Mouse (Mus musculus): ENCODE data around the gene Zfp385c.

Gene Zfp385c

DNA sequence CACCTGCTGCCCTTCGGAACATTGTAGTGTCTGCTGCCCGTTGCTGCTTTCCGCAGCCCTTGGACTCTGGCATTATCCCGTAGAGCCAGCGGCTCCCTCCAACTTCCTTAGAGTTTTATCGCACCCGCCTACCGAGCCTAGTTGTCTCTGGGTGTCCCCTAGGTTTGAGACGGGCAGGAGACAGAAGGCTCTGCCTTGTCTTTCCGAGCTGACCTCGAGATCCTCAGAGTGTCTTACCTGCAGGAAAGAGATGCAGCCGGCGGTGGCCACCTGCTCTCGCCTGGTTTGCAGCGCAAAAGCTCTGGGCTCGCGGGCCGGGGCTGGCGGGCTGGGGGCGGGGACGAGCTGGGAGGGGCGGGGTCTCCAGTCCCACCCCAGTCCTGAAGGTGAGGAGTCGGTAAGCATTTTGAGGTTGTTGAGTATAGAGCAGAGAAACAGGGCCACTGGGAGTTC is at the start of gene Zfp385c:
Gene Zfp385c, minus strand, starts transcription at position 292 of the 453 bp plus-strand sequence.
- in situ Hi-C loops (cut with MboI, MseI): no loop called here

DNA sequence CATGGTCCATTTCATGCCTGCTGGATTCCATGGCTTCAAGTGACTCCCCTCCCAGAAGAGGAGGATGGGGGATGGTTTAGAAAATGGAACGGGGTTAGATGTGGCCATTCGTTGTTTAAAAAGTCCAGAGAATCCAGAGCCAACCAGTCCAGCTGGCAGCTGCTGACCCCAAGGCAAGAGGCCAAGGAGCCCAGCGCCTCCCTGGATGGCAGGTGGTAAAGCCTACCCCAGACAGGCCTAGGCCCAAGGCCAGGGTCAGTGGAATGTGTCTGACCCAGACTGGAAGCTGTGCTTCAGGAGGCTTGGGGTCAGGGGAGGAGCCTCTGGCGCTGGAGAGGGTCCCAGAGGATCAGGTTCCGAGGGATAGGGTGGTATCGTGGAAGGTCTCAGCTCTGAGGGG is 49.1 kb upstream of the Zfp385c start:
- in situ Hi-C loops (cut with MboI, MseI): no loop called here

DNA sequence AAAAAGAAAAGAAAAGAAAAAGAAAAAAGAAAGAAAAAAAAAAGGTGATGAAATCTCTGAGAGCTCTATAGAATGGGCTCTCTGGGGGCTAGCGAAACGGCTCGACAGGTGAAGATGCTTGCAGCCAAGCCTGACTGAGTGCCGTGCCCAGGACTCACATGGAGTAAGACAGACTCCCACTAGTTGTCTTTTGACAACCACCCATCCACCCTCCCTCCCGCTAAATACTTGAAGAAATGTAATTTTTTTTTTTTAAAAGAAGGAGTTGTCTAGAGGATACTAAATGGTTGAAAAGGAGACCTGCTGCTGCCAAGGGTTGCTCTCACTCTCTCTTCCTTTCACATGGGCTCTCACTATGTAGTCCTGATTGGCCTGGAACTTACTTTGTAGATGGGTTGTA is 46.5 kb upstream of the Zfp385c start:
- in situ Hi-C loops (cut with MboI, MseI): no loop called here

DNA sequence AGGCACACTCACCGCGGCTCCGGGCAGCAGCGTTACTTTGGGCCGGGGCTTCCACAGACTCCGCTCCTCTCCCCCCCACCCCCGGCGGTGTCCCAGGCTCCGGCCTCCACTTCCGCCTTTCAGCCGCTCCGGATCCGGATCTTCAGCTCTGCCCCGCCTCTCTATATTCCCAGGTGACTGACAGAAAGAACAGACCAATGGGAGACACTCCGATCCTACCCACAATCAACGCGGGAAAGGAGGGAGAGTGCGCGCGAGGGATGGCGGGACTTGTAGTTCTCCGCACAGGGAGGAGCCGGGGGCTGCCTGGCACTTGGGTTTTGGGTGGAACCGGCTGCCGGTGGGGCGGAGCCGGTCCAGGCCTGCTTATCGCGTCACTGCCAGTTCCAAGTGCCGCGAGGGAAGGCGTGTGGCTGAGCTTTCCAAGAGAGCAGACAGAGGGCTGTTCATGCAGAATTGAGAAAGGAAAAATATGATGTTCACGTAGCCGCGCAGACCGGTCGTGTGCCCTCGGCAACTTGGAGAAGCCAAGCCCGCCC is 45.9 kb upstream of the Zfp385c start, which contains the start of gene Rab5c:
Gene Rab5c, minus strand, starts transcription at position 150 of the 539 bp plus-strand sequence.
- in situ Hi-C loops (cut with MboI, MseI): no loop called here

DNA sequence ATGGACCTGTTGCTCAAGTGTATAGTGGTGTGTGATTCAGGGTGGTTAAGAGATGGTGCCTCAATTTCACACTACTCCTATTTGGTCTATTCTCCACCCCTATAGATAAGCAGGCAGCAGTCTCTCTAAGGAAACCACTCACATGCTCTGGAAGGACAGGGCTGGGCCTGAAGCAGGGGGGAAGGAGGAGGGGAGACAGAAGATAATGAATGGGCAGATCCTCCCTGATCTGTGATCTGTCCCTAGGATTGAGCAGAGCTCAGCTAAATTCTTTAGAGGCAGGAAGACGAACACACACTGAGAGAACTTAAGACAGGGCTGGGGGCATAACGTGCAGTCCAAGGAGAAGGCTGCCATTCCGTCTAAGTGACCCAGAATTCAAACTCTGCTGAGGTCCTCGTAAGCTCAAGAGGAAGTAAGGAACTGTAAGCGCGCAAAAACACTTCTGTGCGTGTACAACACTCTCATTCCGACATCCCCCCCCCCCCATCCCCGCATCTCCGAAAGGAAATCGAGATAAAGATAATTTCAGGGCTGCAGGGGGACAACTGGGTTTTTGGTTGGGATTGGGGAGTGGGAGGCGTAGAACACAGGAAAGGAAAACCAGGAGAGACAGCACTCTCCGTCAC is 45.0 kb upstream of the Zfp385c start:
- in situ Hi-C loops (cut with MboI, MseI): no loop called here

DNA sequence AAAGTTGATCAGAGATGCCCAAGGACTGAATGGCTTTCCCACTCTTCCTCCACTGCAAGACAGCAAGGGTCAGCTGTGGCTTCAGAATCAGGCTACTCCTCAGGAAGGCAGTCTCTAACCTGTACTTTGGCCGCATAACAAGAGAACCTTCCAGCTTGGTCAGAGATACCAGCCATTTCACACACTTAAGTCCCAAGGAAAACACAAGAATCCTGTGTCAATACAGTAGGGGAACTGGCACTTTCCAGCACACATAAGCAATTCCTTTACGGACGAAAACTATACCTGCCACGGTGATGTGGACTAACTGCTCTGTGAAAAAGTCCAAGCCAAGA is 44.5 kb upstream of the Zfp385c start:
- in situ Hi-C loops (cut with MboI, MseI): no loop called here

DNA sequence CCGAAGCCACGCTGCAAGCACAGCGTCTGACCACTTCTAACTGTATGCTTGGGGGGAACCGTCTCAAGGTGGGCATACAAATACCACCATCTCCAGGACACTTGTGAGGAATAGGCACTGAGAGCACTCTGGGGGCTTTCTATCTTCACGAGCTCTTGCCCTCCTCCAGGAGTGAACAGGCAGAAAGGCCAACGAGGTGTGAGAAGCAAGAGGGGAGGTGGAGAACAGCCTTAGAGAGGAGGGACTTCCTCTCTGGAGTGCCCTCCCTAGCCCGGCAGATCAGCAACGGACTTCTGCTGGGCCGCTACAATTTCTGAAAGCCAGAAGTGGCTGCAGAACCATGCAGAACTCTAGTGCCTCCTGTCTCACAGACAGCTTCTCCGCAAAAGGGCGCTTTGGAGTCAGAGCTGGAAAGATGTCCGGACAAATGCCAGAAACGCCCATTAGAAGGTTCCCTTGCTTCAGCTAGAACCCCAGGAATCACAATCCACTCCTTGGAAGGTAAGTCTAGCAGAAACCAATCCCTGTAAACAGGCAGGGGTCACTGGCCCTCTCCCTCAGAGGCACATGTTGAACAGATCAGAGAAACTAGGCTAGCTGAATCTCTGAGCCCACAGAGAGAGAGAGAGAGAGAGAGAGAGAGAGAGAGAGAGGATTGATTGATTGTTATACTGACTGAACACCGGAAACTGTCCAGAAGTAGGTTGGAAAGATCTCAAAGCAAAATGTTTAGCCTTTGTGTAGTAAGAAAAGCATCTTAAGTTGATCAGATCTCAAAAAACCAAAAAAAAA is 43.9 kb upstream of the Zfp385c start:
- in situ Hi-C loops (cut with MboI, MseI): no loop called here

DNA sequence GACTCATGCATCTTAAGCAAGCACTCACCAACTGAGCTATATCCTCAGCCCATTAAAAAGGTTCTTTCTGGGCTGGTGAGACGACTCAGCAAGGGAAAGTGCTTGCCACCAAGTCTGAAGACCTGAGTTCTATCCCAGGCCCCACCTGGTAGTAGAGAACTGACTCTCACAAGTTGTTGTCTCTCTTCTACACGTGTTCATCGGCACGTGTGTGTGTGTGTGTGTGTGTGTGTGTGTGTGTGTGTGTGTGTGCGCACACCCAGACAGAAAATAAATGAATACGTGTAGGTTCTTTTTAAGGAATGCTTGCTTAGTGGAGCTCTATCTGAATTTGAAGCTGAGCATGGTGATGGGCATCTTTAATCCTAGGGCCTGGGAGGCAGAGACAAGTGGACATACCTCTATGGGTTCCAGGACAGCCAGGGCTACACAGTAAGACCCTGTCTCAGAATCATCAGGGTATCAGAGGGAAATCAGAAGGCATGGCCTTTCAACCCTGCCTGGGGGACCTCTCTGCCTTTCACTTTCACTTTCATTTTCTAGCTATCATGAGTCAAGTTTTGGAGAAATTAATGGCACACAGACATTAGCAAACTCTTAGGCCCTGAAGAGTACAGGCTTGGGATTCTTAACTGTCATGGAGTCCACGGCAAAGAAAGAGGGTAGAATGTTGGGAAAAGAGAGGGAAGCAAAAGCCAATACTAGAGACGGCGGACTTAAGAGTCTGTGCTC is 43.0 kb upstream of the Zfp385c start:
- in situ Hi-C loops (cut with MboI, MseI): no loop called here

DNA sequence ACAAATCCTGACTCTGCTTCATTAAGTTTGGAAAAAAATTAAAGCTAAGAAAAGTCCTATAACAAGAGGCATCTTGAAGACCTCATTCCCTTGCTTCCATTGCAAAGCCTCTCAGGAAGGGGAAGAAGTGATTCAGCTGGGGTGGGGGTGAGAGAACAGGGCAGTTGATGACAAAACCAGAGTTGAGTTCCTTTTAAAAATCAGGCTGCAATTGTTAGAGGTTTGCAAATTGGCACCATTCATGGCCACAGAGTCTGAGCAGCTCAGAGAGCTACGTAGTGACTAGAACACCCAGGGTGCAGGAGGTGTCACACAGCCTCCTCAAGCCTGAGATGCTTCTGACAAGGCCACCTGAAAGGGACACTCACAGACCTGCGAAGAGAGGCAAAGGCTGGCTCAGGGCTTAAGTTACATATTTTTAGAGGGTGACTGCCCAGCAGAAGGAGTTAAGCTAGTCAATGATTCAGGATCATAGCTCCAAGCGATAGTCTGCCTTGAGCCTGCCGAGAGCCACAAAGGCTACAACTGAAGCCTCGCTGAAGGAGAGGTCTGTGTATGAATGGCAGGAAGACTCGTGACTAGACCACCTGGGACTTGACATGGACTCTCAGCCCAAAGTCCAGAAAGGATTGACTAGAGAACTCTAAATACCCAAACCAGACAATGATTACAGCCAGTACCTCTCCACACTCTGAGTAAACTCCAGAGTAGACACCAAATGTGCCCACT is 38.4 kb upstream of the Zfp385c start:
- in situ Hi-C loops (cut with MboI, MseI): no loop called here

DNA sequence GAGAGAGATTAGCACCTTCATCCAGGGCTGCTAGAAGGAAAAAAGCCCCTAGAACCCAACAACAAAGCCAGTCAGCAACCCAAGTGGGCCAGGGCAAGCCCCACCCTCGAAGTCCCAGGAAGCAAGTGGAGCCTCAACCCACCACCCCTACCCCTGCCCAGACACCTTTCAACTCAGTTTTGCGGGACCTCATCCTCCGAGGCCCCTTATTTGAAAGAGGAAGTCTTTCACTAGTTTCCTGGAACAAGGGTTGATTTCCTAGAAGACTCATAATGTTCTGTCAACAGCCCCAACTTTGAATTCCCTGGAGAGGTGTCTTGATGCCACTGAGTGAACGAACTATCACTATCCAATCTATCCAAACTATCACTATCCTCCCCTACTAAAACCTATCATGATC is 37.7 kb upstream of the Zfp385c start:
- in situ Hi-C loops (cut with MboI, MseI): no loop called here

DNA sequence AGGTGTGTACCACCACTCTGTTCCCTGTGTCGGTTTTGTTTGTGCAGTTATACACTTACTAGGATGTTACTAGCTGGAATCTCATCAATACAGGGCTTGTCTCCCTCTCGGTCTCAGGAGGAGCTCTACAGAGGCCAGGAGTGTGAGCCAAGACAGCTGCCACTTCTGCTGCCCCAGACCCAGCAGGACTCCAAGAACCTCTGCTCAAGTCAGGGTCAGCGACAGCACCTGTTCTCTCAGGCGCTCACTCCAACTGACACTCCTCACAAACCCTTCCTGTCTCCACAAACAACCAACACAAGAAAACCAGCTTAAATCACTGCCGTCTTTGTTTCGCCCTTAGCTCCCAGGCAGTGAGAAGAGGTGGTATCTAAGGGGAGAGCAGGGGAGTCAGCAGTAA is 36.3 kb upstream of the Zfp385c start:
- in situ Hi-C loops (cut with MboI, MseI): no loop called here

DNA sequence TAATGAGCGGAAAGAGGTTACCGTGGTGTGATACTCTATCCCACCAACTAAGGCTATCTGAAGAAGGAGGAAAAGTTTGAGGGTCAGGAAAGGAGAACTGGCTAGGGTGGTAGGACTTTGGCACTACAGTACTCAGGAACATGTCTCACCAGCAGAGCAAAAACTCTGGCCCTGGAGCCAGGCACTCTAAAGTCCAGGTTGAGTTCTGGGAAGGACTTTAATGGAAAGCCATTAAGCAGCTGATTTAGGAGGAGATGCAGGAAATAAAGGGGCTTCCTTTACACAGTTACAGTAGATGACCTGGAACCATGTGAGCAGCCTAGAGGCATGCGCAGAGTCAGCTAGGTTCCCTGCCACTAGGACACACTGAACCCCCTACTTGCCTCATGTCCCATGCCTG is 34.9 kb upstream of the Zfp385c start:
- in situ Hi-C loops (cut with MboI, MseI): no loop called here

DNA sequence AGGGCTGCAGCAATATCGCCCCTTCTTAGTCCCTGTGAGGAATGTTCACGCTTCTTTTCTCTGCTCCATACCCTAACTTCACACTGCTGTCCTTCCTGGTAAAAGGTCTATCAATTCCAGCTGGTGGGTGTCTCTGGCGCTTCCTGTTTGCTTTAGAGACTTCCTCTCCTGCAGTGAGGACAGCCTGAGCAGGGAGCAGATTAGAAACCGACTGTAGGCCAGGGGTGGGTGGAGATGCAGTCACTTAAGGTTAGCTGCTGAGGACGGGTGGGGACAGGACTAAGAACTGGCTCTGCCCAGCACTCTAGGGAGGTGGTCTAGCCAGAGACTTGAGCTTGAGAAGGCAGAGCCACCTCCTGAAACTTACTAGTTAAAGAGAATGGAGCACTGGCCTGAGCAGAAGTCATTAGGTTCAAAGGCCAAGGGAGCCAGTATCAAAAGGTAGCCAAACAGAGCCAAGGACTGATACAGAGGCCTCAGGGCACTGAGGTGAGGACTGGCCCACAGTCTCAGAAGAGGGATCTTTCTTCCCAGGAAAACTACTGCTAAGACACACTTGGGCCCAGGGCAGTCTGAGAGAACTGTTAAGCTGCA is 32.8 kb upstream of the Zfp385c start:
- in situ Hi-C loops (cut with MboI, MseI): no loop called here

DNA sequence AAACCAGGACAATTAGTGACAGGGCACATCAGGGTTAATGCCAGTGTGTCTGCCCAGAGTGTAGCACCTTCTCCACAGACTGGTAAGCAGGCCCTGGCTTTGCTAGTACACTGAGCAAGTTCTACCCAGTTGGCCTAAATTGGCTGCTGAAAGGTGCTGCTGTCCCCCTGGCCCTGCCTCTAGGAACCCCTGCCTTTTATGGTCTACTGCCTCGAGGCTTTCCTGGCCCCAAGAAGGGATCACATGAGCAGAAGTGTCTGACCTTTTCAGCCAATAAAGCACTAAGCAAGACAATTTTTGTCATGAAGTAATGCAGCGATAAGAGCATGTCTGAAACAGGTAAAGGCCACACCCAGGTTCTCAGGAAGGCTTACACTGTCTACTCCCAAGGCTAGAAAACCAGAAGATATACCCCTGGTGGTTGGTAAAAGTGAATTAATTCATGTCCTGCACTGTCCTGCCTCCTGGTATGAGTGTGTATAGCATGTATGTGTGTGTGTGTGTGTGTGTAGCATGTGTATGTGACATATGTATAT is 30.3 kb upstream of the Zfp385c start:
- in situ Hi-C loops (cut with MboI, MseI): no loop called here

DNA sequence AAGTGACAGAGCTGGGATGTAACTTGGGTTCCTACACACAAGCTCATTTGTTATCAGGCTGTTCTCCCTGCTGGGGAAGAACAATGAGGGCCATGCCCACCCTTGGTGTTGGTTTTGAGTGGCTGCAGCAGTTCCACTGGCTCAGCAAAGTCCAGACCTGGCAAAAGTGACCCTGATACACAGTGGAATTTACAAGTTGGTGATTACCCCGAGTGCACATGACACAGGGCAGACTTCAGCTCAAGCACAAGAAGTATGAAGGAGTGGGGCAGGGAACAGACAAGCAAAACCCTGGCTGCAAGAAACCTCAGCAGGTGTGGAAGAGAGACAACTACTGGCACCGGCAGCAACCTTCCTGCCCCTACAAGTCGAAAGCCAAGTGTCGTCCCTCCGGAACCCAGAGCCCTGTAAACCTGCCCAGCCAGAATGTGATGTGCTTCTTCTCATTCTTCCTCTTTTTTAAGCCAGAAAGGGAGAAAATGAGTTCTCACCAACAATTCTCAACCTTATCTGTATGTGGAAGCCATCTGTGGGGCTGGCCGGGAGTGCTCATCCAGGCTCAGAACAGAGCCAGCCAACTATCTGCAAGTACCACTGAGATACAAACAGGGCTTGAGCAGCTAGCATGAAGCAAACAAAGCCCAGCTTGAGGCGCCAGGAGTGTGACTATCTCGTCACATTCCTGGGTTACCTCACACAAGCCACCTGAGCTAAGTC is 29.7 kb upstream of the Zfp385c start:
- in situ Hi-C loops (cut with MboI, MseI): no loop called here

DNA sequence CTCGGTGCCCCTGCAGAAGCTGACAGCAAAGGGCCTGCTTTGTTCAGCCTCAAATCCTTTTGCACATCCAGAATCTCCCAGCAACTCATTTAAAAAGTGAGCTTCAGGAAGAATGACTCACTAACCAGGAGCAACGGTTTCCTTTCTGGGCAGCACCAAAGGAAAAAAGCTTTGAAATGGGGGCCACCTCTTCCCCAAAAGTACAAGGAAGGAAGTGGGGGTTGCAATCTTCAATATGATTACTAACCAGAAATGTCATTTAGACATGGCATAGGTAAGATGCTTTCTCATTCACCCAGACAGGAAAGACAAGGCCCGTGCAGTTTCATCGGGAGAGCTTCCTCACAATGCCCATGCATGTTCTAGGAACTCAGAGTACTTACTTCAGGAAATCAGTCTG is 29.0 kb upstream of the Zfp385c start:
- in situ Hi-C loops (cut with MboI, MseI): no loop called here

DNA sequence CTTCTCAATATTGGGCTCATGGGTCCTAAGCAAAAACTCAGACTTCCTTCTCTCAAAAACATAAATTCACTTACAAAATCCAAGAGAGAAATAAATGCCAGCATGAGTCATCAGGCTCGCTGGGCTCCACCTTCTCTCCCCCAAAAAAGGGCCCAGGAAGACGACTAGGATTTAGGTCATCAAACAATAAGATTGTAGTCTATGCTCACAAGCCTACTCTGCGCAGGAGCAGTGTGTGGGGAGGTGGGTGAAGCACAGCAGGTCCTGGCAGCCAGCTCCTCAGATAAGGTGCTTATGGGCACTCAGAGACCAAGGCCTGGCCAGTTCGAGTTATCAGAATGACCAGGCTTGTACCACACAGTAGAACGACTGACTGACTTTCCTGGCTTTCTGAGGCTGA is 28.1 kb upstream of the Zfp385c start:
- in situ Hi-C loops (cut with MboI, MseI): no loop called here

DNA sequence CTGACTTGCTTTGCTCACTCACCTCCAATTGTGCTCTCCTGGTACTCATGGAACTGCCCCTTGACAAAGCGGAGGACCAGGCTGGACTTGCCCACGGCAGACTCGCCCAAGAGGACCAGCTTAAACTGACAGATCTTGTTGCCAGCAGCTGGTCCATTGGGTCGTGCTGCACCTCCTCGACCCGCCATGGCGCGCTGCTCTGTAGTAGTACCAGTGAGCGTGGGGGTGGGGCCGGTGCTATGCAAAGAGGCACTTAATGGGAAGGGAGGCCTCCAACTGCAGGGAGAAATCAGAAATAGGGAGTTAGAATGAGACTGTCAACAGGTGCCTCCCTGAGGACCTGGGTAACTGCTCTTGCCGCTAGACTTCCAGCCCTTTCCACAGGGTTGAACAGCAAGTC is 27.6 kb upstream of the Zfp385c start:
- in situ Hi-C loops (cut with MboI, MseI): no loop called here

DNA sequence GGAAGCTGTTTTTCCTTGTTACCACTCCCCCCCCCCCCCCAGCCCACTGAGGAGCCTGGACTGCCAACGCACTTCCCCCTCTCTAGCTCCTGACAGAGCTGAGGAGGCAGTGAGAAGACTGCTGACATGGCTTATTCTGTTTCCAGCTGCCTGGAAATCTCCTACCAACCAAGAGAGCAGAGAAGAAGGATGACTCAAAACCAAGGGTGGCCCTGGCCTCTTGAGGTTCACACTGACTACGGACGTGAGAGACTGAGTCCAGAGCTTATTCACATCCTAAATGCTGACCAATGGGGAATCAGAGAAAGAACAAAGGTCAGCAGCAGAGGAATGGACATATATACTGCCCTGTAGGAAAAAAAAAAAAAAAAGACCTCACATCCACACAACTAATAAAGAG is 27.1 kb upstream of the Zfp385c start:
- in situ Hi-C loops (cut with MboI, MseI): no loop called here

DNA sequence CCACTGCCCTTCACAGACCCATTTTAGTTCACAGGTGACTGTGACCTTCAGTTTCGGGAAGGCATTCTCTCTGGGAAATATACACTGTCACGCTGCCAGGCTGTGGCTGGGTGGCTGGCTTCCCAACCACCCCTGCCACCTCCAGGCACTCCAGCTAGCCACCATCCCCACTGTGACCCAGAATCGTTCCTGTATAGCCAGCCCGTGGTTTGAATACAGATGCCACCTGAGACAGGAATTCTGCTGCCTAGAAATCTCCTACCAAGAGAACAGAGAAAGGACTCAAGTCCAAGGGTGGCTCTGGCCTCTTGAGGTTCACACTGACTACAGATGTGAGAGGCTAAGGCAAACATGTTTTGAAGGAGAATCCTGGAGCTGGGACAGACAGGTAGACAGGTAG is 26.6 kb upstream of the Zfp385c start:
- in situ Hi-C loops (cut with MboI, MseI): no loop called here
